Mouse (Mus musculus) forebrain, postnatal 0 days (tissue): ENCODE measurements around the gene Galnt10. TPM values are rescaled to one million over a fixed set of nuclear protein-coding genes. Genes with fewer than 3 reads are reported as not detected.

Experiments used
- ATAC-seq: fragments of 200-750 bp; cut with Nextera tagmentation; 2 replicates; pipeline ENCODE4 v1.8.0; 2017; ENCODE audit warnings: mild to moderate bottlenecking, moderate library complexity
- DNase-seq: peaks from one replicate; pipeline ENCODE4 v3.0.0-alpha.2; 2015
- H3K27ac ChIP-seq: fragments of 300-500 bp; sonication (generic); 2 replicates; pipeline ENCODE4 v1.5.1; 2014; ENCODE audit warnings: low read depth, mild to moderate bottlenecking, antibody characterized with exemption, low read length, moderate library complexity, mixed read lengths
- H3K27me3 ChIP-seq: fragments of 300-500 bp; sonication (generic); 2 replicates; pipeline ENCODE4 v1.6.1; 2014; ENCODE audit warnings: mild to moderate bottlenecking, low read length, mixed read lengths; ENCODE audit not compliant: insufficient read depth
- H3K36me3 ChIP-seq: fragments of 300-500 bp; sonication (generic); 2 replicates; pipeline ENCODE4 v1.6.1; 2014; ENCODE audit warnings: mild to moderate bottlenecking, moderate library complexity; ENCODE audit not compliant: insufficient read depth
- H3K4me1 ChIP-seq: fragments of 300-500 bp; sonication (generic); 2 replicates; pipeline ENCODE4 v1.6.1; 2014; ENCODE audit warnings: antibody characterized with exemption; ENCODE audit not compliant: insufficient read depth
- H3K4me2 ChIP-seq: fragments of 300-500 bp; sonication (generic); 2 replicates; pipeline ENCODE4 v1.6.1; 2014; ENCODE audit warnings: low read depth, mild to moderate bottlenecking, moderate library complexity
- H3K4me3 ChIP-seq: fragments of 300-500 bp; sonication (generic); 2 replicates; pipeline ENCODE4 v1.5.1; 2014; ENCODE audit warnings: low read depth, low read length, mixed read lengths
- H3K9ac ChIP-seq: fragments of 300-500 bp; sonication (generic); 2 replicates; pipeline ENCODE4 v1.6.1; 2014; ENCODE audit warnings: mild to moderate bottlenecking
- H3K9me3 ChIP-seq: fragments of 300-500 bp; sonication (generic); 2 replicates; pipeline ENCODE4 v1.6.1; 2016; ENCODE audit warnings: low read length
- CTCF ChIP-seq: sonication (generic); IDR thresholded peaks from 2 replicates; pipeline ENCODE4 v1.5.1; 2016; ENCODE audit warnings: antibody characterized with exemption, control low read depth, low read depth
- WGBS: fragments of 180-500 bp; shearing (Covaris S2); extraction: QIAGEN DNeasy Blood & Tissue Kit; methylation state at CpG from one replicate; pipeline ENCODE4 v1.1.7; 2014; 5-methylcytosine and 5-hydroxymethylcytosine counted together
- polyA plus RNA-seq: library from polyadenylated mRNA; unstranded; fragments of >200 nt; fragmentation: Nextera tagmentation; extraction: Ambion mirVana; gene quantifications from 2 replicates; pipeline ENCODE4 v1.2.1, GENCODE M21; 2015
- total RNA-seq: library from RNA; depleted of rRNA; stranded (reverse); fragments of >200 nt; gene quantifications from 2 replicates; pipeline ENCODE4 v1.2.3, GENCODE M21; 2014

Galnt10 gene
- total and polyA plus RNA-seq, 2 experiments from 2014 or later: 9.5 to 20.7 TPM

DNA sequence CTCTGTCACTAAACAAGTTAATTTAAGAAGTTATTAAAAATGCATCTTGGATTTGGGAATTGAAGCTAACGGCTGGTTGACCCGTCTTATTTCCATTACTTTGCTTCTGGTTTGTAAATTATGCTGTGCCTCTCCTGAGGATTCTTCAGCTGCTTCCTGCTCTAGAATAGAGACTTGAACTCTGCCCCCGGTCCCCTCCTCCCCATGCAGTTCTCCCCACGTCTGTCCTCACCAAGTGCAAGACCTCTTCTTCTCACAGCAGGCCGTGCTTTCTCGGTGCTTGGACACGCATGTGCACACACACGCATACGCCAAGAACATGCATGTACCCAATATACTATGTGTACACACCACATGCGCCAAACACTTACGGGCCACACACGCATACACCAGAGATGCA lies 18.0 kb downstream of the Galnt10 start:
- DNase-seq (no peak), ATAC-seq (no peak)
- no peaks in the 10 kb centered on the region for H3K27me3 ChIP-seq
- H3K4me3 ChIP-seq: no peak overlapping the region
- TF ChIP-seq CTCF: no peak
- WGBS: 84% methylated on average over 12 of the region's 12 CpGs
- no peak overlapping the region for H3K27ac ChIP-seq
- no peaks in the 10 kb centered on the region for H3K9me3 ChIP-seq
- H3K9ac ChIP-seq: no peak overlapping the region
- no peak overlapping the region for H3K4me2 ChIP-seq
- no peaks in the 10 kb centered on the region for H3K4me1 ChIP-seq
- H3K36me3 ChIP-seq: no peaks in the 10 kb centered on the region

DNA sequence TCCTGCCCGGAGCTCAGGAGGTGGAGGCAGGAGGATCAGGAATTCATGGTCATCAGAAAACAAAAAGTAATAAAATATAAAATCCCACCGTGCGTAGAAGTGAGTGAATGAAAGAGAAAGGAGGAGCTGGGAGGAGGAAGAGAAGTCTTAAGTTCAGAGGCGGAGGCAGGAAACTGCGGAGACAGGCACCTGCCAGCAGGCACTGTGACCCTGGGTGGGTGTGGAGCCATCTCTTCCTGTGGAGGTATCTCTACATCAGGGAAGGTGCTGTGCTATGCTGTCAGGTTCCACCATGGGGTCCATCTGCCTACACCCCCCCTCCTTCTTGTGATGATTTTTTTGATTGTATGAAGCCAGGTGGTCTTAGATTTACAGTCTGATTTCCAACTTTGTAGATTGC lies 19.5 kb downstream of the Galnt10 start:
- no peak overlapping the region for H3K9ac ChIP-seq
- WGBS: 87% methylated on average over 5 of the region's 5 CpGs
- H3K36me3 ChIP-seq: no peaks in the 10 kb centered on the region
- H3K27me3 ChIP-seq: no peaks in the 10 kb centered on the region
- H3K4me1 ChIP-seq: no peaks in the 10 kb centered on the region
- no peaks in the 10 kb centered on the region for H3K9me3 ChIP-seq
- no peak for DNase-seq
- H3K4me2 ChIP-seq: no peak overlapping the region
- no peak overlapping the region for H3K27ac ChIP-seq
- no peak overlapping the region for H3K4me3 ChIP-seq
- no peak for TF ChIP-seq CTCF
- ATAC-seq: no peak

DNA sequence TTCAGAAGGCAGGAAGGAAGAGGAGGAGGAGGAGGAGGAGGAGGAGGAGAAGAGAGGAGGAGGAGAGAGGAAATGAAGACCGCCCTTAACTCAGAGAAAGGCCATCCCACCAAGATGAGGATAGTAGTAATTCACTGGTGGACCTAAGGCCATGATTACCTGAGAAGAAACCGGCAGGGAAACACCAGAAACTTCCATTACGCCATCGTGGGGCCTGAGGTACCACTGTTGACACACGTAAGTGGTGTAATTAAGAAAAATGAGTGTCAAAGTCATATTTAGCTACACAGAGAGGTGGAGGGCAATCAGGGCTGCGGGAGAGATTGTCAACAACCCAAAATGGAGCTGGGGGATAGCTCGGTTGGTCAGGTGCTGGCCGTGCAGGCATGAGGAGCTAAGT lies 23.0 kb downstream of the Galnt10 start:
- Histone ChIP-seq H3K9me3 (no peaks in the 10 kb centered on the region), H3K4me1 (no peaks in the 10 kb centered on the region), H3K9ac (no peak overlapping the region), H3K27ac (no peak overlapping the region), H3K27me3 (no peaks in the 10 kb centered on the region), H3K4me3 (no peak overlapping the region), H3K4me2 (no peak overlapping the region), H3K36me3 (no peaks in the 10 kb centered on the region)
- no peak for ATAC-seq
- 94% methylated on average over 8 of the region's 8 CpGs for WGBS
- no peak for TF ChIP-seq CTCF
- no peak for DNase-seq

DNA sequence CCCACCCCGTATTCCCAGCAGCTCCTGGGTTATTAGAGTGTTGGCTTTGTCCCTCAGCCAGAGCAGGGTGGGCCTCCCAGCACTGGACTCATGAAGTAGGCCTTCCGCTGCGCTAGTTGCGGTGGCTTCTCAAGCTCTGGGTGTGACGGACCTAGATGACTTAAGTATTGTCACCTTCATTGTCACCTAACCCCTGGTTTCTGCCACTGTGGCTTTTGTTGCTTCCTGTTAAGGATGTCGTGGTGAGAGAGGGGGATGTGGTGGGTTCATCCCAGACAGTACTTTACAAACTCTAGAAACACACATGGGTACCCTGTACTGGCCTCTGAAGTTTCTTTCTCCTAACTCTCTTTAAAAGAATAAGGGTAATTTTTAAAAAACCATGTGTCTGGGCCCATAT lies 24.3 kb downstream of the Galnt10 start:
- TF ChIP-seq CTCF: no peak
- Histone ChIP-seq H3K4me2 (no peak overlapping the region), H3K27me3 (no peaks in the 10 kb centered on the region), H3K27ac (no peak overlapping the region), H3K4me1 (no peaks in the 10 kb centered on the region), H3K9ac (no peak overlapping the region), H3K36me3 (no peaks in the 10 kb centered on the region), H3K9me3 (no peaks in the 10 kb centered on the region), H3K4me3 (no peak overlapping the region)
- ATAC-seq (no peak), DNase-seq (no peak)
- 78% methylated on average over 6 of the region's 6 CpGs for WGBS

DNA sequence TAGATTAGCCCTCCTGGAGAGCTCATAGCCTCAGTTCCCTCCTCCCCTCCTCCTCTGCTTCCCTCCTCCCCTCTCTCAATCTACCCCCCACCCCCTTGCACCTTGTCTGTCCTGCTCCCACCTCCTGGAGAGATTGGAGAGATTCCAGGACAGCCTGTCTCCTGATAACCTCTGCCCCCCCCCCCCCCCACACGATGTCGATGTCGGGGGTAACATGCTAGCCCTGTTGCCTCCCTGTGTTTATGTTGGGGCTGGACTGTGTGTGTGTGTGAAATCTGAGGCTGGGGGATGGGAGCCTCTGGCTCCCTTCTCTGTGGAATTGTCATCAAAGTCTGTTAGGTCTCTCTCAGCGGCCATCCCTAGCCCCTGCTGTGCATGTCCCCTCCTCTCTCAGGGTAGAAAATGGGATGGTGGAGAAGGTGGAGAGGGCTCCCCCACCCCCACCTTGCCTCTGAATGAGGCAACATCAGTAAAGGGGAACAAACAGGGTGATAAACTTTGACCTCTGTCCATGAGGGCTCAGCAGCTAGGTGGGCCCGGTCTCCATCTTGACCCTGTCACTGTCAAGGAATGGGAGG lies 26.0 kb downstream of the Galnt10 start:
- no peak overlapping the region for H3K9ac ChIP-seq
- no peaks in the 10 kb centered on the region for H3K36me3 ChIP-seq
- WGBS: 28% methylated on average over 5 of the region's 5 CpGs
- H3K4me2 ChIP-seq: no peak overlapping the region
- no peaks in the 10 kb centered on the region for H3K4me1 ChIP-seq
- no peak overlapping the region for H3K27ac ChIP-seq
- H3K4me3 ChIP-seq: no peak overlapping the region
- no peaks in the 10 kb centered on the region for H3K9me3 ChIP-seq
- TF ChIP-seq CTCF: no peak
- ATAC-seq (no peak), DNase-seq (no peak)
- no peaks in the 10 kb centered on the region for H3K27me3 ChIP-seq

DNA sequence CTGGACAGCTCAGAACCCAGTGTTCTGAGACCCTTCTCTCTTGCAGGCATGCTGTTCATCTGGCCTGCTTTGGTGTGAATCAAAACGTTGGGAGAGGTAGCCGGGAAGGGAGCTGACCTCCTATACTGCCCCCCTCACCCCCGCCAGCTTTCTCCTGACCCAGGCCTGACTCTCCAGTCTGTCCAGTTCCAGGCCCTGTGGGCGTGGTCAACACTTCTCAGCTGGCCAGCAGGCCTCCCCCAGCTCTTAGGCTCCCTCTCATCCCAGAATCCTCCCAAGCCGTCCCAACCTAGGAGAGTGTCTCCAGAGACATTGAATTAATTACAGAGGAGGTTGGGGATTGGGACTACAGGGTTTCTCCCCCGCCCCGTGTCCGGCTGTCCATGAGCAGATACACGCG lies 26.6 kb downstream of the Galnt10 start:
- H3K36me3 ChIP-seq: no peaks in the 10 kb centered on the region
- DNase-seq (no peak), ATAC-seq (no peak)
- H3K4me3 ChIP-seq: no peak overlapping the region
- H3K4me1 ChIP-seq: no peaks in the 10 kb centered on the region
- no peaks in the 10 kb centered on the region for H3K27me3 ChIP-seq
- 67% methylated on average over 10 of the region's 10 CpGs for WGBS
- no peak for TF ChIP-seq CTCF
- H3K4me2 ChIP-seq: no peak overlapping the region
- no peak overlapping the region for H3K27ac ChIP-seq
- H3K9me3 ChIP-seq: no peaks in the 10 kb centered on the region
- no peak overlapping the region for H3K9ac ChIP-seq

DNA sequence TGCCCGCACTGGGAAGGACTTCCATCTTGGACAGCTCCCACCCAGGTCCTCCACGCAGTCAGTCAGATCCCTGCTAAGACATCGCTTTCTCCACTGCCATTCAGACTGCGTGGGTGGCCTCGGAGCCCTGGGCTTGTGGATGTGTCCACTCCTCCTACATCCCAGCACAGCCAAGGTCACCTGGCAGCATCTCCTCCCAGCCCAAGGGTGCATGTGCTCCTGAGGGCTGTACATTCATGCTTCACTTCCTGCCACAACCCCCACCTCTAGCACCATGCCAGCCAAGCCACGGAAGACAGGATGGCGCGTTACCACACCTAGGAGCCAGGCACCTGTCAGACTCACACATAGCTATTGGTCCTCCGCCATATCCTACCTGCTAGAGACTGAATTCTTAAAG lies 27.8 kb downstream of the Galnt10 start:
- Histone ChIP-seq H3K27ac (no peak overlapping the region), H3K36me3 (no peaks in the 10 kb centered on the region), H3K4me1 (no peaks in the 10 kb centered on the region), H3K9me3 (no peaks in the 10 kb centered on the region), H3K27me3 (no peaks in the 10 kb centered on the region), H3K9ac (no peak overlapping the region), H3K4me3 (no peak overlapping the region), H3K4me2 (no peak overlapping the region)
- TF ChIP-seq CTCF: no peak
- 86% methylated on average over 9 of the region's 9 CpGs for WGBS
- DNase-seq: no peak
- ATAC-seq: no peak
